Mouse (Mus musculus): ENCODE results near the gene Synj2. TPM values are rescaled to one million over a fixed set of nuclear protein-coding genes. Genes with fewer than 3 reads are reported as not detected.

Synj2 gene
- polyA plus RNA-seq, 1 experiment from 2014 or later: 7.9 TPM

DNA sequence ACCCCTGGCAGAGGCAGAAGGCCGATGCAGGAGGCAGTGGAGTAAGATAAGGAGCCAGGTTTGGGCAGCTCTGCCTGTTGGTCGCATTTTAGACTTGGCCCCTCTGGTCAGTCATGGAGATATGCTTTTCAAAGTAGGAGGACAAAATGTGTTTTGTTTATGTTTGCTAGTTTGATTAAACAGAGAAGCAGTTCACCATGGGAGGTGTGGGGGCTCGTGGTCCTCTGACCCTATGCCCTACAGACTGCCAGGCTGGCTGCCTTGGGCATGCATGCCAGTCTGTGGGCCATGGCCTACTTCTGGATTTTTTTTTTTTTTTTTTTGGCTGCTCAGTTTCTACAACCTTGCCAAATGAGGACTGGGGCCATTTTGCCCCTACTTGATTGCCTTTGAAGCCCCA lies 6.0 kb downstream of the Synj2 start:
- Histone ChIP-seq H3K27ac (no peak overlapping the region), H3K4me3 (ENCODE audit: inconsistent target) (no peak overlapping the region), H3K36me3 (ENCODE audit: inconsistent target) (no peaks in the 10 kb centered on the region), H3K79me2 (ENCODE audit: inconsistent target) (peaks cover 99% of the 10 kb centered on the region)
- WGBS (ENCODE audit: missing documents): 93% methylated on average over 3 of the region's 3 CpGs

DNA sequence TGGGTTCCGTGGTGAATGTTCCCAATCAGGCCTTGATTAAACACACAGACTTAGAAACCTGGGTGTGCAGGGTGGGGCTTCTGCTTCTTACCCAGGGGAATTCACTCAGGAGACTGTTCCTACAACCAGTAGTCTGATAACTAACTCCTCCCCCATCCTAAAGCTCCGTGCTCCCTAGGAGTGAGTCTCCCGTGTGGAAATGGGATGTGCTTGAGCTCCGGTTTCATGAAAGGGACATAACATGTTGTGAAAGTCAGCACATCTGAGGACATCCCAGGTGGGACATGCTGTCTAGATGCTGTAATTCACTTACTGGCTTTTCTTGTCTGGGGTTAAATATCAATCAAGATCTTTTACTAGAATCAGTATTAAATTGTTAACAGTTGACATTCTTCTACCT lies 11.4 kb downstream of the Synj2 start:
- WGBS (ENCODE audit: missing documents): 94% methylated on average over 3 of the region's 4 CpGs
- no peak overlapping the region for H3K27ac ChIP-seq
- H3K79me2 ChIP-seq (ENCODE audit: inconsistent target): peaks cover 83% of the 10 kb centered on the region

DNA sequence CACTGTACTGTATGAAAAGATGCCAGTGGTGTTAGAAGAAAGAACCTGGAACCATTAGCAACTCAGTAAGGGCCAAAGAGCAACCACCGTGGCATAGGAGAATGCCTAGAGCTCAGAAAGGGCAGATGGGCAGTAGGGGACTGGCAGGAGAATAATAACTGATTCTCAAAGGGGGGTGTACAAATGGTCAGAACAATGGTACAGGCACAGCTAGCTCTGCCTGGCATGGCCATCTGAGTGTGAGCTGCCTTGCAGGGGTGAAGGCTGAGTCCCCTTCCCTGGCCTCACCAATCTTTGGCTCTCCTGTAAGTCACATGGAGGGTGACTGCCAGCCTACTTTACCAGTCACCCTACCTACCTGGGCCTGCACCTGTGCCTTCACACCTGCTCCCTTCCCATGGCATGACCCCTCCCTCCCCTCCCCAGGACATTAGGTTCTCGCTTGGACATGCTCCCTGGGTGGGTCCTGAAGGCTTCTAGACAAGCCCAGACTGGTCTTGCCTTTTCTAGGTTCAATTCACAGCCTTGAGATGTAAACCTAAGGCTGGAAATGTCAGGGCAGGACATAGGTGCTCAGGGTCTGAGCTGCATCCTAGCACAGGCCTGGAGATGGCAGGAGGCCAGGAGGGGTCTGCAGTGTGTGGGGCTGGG lies 15.4 kb downstream of the Synj2 start:
- WGBS (ENCODE audit: missing documents): 95% methylated on average over 2 of the region's 2 CpGs
- no peak overlapping the region for H3K4me3 ChIP-seq (ENCODE audit: inconsistent target)
- no peaks in the 10 kb centered on the region for H3K36me3 ChIP-seq (ENCODE audit: inconsistent target)
- no peak overlapping the region for H3K27ac ChIP-seq
- H3K79me2 ChIP-seq (ENCODE audit: inconsistent target): peaks cover 82% of the 10 kb centered on the region

More for the DNA sequence above, 11.4 kb downstream of the Synj2 start:
- H3K36me3 ChIP-seq (ENCODE audit: inconsistent target): no peaks in the 10 kb centered on the region
- no peak overlapping the region for H3K4me3 ChIP-seq (ENCODE audit: inconsistent target)

DNA sequence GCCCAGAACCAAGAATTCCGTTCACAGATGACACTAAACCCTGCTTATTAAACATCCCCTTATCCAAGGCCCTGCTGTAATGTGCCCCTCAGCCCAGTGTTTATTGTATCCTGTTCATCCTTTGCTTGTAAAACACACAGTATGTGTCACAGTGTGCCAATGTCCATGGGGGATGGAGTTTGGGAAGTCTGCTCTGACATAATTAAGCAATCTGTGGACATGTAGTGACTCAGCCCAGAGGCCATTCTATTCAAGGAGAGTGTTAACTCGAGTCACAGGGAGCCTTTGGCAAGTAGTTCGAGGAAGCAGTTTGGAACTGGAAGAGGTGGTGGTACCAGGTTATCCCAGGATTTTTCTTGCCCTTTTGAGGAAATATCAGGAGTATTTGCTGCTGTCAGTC lies 16.0 kb downstream of the Synj2 start:
- H3K79me2 ChIP-seq (ENCODE audit: inconsistent target): peaks cover 82% of the 10 kb centered on the region
- H3K36me3 ChIP-seq (ENCODE audit: inconsistent target): no peaks in the 10 kb centered on the region
- H3K4me3 ChIP-seq (ENCODE audit: inconsistent target): no peak overlapping the region
- H3K27ac ChIP-seq: no peak overlapping the region
- 61% methylated on average over 3 of the region's 3 CpGs for WGBS (ENCODE audit: missing documents)

DNA sequence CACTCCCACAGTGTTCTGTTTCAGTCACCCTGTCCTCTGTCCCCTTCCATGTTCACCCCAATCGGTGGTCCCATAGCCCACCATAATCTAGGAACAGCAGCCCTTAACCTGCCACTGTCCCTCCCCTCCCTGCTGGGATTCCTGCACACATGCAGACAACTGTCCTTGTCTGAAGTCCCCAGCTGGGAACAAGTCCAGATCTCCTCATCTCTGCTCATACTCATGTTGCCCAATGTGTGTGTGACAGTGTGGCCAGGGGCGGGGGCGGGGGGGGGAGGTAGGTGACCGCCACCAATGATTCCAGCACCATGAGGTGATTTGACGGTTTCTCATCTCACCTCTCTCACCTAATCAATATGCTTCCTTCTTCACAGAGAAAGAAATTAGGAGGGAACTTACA lies 17.1 kb downstream of the Synj2 start:
- Histone ChIP-seq H3K79me2 (ENCODE audit: inconsistent target) (peaks cover 79% of the 10 kb centered on the region), H3K27ac (no peak overlapping the region)
- 94% methylated on average over 5 of the region's 5 CpGs for WGBS (ENCODE audit: missing documents)

DNA sequence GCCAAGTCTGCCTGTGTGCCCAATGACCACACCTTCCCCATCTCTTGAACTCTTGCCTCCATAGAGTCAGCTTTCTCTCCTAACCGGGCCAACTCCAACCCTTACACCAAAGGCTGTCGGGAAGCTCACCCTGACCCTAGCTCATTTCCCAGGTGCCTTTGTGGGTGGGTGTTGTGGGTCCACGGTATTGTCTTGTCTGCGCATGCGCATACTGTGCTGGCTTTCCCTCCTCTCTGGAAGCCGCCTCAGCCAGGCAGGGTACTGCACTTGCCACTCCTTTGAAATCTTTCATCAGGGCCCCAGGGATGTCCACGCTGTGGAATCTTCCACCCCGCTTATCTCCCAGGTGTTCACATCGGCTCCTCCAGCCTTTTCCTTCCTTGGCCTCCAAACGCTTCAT lies 17.6 kb downstream of the Synj2 start:
- WGBS (ENCODE audit: missing documents): 93% methylated on average over 10 of the region's 10 CpGs
- H3K36me3 ChIP-seq (ENCODE audit: inconsistent target): no peaks in the 10 kb centered on the region
- H3K4me3 ChIP-seq (ENCODE audit: inconsistent target): no peak overlapping the region
- H3K79me2 ChIP-seq (ENCODE audit: inconsistent target): peaks cover 79% of the 10 kb centered on the region
- H3K27ac ChIP-seq: no peak overlapping the region

More for the DNA sequence above, 17.1 kb downstream of the Synj2 start:
- no peak overlapping the region for H3K4me3 ChIP-seq (ENCODE audit: inconsistent target)
- no peaks in the 10 kb centered on the region for H3K36me3 ChIP-seq (ENCODE audit: inconsistent target)

DNA sequence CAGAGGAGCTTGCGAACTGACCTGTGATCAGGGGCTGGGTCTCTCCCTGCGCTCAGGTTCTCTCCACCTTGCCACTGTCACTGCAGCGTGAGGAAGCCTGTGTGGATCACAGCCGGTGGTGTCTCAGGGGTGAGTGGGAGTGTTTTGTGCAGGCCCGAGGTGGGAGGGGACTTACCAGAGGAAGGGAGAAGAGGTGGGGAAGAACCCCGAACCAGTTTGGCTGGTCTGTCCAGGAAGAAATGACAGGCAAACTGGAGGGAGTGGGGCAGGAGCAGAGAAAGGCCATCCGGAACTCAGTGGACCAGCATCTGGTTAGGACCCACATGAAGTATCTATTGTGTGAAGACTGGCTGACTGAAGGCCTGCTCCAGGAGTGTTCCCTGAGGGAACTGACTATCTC lies 18.0 kb downstream of the Synj2 start:
- Histone ChIP-seq H3K36me3 (ENCODE audit: inconsistent target) (no peaks in the 10 kb centered on the region), H3K27ac (no peak overlapping the region), H3K4me3 (ENCODE audit: inconsistent target) (no peak overlapping the region), H3K79me2 (ENCODE audit: inconsistent target) (peaks cover 81% of the 10 kb centered on the region)
- 91% methylated on average over 6 of the region's 7 CpGs for WGBS (ENCODE audit: missing documents)

DNA sequence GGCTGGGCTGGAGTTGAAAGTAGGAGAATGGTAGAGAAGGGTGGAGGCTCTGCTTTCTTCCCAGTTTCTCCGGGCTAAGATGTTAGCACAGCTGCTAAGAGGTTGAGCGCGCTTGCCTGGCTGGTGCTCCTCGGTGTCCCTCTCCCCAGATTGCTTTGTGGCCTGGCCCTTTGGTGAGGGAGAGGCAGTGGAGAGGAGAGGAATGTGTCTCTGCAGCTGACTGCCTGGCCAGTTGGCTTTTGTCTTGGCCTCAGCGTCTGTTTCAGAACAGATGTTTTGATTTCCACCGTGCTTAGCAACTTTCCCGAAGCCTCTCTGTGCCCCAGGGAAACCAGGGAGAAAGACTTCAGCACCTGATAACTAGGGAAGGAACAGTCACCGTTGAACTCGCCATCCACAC lies 18.7 kb downstream of the Synj2 start:
- Histone ChIP-seq H3K36me3 (ENCODE audit: inconsistent target) (no peaks in the 10 kb centered on the region), H3K27ac (no peak overlapping the region), H3K4me3 (ENCODE audit: inconsistent target) (no peak overlapping the region), H3K79me2 (ENCODE audit: inconsistent target) (peaks cover 88% of the 10 kb centered on the region)
- WGBS (ENCODE audit: missing documents): 93% methylated on average over 9 of the region's 9 CpGs

DNA sequence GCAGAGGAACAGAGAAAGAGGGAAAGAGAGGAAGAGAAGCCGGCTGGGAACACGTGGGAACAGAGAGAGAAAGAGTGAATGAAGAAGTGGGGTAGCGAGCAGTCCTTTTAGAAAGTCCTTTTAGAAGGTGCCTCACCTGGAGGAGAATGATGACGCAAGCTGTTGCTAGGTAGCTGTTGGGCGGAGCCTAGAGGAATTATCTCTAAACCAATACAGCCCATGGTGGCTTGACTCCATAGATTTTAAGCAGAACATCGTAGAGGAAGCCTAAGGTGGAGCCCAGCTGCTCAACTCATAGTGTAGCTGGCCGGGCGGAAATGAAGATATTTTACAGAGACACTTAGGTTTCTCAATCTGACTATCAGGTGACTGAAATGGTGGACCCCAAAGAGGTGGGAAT lies 22.7 kb downstream of the Synj2 start:
- Histone ChIP-seq H3K79me2 (ENCODE audit: inconsistent target) (peaks cover 79% of the 10 kb centered on the region), H3K27ac (no peak overlapping the region), H3K36me3 (ENCODE audit: inconsistent target) (no peaks in the 10 kb centered on the region), H3K4me3 (ENCODE audit: inconsistent target) (no peak overlapping the region)
- 97% methylated on average over 8 of the region's 8 CpGs for WGBS (ENCODE audit: missing documents)

DNA sequence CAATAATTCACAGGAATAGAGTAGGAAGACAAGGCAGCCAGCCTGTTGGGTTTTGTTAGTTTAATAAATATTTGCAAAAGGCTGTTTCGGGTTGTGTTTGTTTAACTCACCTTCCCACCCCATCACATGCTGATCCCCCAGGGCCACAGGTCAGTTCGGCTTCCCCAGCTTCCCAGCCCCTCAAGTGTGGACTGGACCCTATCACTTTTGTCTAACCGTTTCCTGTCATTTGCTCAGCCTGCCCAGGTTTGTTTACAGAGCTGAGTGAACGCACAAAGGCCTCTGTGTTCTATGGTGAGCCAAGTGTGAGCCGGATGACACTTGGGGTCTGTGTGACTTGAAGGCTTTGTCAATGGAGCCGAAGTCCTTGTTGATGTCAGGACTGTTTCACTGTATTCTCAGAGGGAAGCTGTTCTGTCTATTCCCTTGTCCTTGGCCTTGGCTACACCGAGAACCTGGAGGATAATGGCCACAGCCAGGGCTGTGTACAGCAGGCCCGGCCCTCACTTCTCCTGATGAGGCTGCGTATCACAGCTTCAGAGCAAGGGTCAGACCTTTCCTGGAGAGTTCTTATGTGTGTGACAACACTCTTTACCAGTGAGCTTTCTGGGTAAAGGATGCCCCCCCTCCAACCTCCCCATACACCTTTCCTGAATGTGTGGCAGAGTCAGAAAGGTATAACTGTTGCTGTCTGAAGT lies 24.2 kb downstream of the Synj2 start:
- H3K27ac ChIP-seq: no peak overlapping the region
- H3K36me3 ChIP-seq (ENCODE audit: inconsistent target): no peaks in the 10 kb centered on the region
- peaks cover 76% of the 10 kb centered on the region; the same call in 1 of the 2 replicates for H3K79me2 ChIP-seq (ENCODE audit: inconsistent target)
- WGBS (ENCODE audit: missing documents): 88% methylated on average over 8 of the region's 9 CpGs
- H3K4me3 ChIP-seq (ENCODE audit: inconsistent target): no peak overlapping the region

DNA sequence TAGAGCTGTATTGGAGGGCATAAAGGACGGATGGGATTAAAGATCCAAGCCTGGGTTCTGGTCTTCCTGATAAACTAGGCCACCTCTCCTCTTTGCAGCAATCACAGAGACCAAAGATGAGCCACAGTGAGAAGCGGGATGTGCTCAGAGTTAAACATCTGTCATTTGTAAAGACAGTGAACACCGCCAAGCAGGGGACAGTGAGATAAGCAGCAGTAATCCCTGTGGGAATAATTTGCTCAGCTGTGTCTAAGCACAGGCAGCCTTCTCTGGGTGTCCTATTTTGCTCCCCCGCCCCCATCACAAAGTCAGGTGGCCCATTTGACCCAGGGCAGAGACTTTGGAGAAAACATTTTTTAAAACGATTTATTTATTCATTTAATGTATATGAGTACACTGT lies 25.6 kb downstream of the Synj2 start:
- H3K36me3 ChIP-seq (ENCODE audit: inconsistent target): no peaks in the 10 kb centered on the region
- 91% methylated on average over 5 of the region's 5 CpGs for WGBS (ENCODE audit: missing documents)
- no peak overlapping the region for H3K4me3 ChIP-seq (ENCODE audit: inconsistent target)
- peaks cover 62% of the 10 kb centered on the region; the same call in 1 of the 2 replicates for H3K79me2 ChIP-seq (ENCODE audit: inconsistent target)
- H3K27ac ChIP-seq: no peak overlapping the region

DNA sequence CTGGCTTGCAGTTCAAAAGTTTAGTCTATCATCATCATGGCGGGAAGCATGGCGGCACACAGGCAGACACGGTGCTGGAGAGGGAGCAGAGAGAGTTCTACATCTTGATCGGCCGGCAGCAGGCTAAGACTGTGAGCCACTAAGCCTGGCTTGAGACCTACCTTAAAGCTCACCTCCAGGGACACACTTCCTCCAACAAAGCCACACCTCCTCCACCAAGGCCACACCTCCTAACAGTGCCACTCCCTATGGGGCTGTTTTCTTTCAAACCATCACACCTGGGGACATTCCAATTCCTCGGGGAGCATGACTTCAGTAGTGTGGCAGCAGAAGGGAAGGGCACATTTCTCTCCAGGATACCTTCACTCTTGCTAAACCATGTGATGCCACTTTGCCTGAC lies 27.5 kb downstream of the Synj2 start:
- Histone ChIP-seq H3K79me2 (ENCODE audit: inconsistent target) (peaks cover 56% of the 10 kb centered on the region; the same call in 1 of the 2 replicates), H3K36me3 (ENCODE audit: inconsistent target) (no peaks in the 10 kb centered on the region), H3K27ac (no peak overlapping the region), H3K4me3 (ENCODE audit: inconsistent target) (no peak overlapping the region)
- 91% methylated on average over 6 of the region's 6 CpGs for WGBS (ENCODE audit: missing documents)

DNA sequence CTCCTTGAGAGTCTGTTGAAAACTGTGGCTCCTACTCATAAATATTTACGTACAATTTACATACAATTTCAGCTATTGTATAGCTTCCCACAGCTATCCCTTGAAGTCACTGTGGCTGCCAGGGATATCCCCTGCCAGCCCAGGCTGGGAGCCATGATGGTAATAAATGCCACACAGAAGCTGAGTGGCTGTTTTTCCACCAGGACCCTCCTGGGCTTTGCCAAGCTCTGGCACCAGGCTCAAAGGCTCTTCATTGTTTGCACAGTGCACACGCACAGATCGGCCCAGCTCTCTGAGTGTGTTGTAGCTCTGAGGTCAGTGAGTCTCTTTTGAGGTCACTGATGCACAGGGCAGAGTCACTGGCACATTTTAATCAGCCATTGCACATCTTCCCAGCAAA lies 28.2 kb downstream of the Synj2 start:
- Histone ChIP-seq H3K36me3 (ENCODE audit: inconsistent target) (no peaks in the 10 kb centered on the region), H3K27ac (no peak overlapping the region), H3K79me2 (ENCODE audit: inconsistent target) (peaks cover 58% of the 10 kb centered on the region; the same call in 1 of the 2 replicates), H3K4me3 (ENCODE audit: inconsistent target) (no peak overlapping the region)
- WGBS (ENCODE audit: missing documents): 100% methylated on average over 3 of the region's 3 CpGs

DNA sequence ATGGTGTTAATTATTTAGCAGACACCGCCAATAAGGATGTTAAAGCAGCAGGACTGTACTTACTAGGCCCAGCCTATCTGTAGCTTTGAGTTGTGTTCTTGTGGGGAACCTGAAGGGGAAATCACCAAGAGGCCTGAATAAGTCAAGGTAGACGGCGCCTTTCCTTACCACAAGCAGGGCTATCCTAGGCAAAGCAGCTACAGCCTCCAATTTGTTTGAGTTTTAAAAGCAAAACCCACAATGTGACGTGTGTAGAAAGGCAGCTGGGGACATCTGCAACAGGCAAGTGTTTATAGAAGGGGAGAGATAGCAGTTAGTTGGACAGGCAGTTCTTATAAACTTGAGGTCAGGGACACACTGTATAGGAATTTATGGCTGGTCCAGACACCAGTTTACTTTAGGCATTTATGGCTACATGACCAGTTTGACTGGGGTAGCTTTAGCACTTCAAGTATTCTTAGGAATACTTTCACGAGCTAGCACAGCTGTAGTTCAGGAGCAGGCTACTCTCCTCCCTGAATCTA lies 29.3 kb downstream of the Synj2 start:
- 93% methylated on average over 5 of the region's 5 CpGs for WGBS (ENCODE audit: missing documents)

DNA sequence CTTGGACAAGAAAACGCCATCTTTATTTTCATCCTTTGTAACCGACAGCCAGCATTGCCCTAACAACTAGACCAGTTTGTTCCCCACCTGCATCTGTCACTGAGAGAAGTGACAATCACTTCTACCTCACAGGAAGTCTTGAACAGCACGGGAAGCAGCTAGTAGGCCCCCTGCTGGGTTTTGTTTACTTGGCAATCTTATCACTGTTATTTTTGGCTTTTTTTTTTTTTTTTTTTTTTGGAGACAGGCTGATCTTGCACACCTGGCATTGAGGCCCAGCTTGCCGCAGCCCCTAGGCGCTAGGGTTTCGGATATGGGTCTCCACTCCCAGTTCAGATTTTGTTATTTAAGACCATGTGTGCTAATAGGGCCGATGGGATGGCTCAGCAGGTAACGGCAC lies 32.5 kb downstream of the Synj2 start:
- Histone ChIP-seq H3K27ac (no peak overlapping the region), H3K4me3 (ENCODE audit: inconsistent target) (no peak overlapping the region), H3K36me3 (ENCODE audit: inconsistent target) (no peaks in the 10 kb centered on the region), H3K79me2 (ENCODE audit: inconsistent target) (peaks cover 33% of the 10 kb centered on the region; the same call in 1 of the 2 replicates)
- WGBS (ENCODE audit: missing documents): 92% methylated on average over 8 of the region's 8 CpGs

More for the DNA sequence above, 29.3 kb downstream of the Synj2 start:
- peaks cover 49% of the 10 kb centered on the region; the same call in 1 of the 2 replicates for H3K79me2 ChIP-seq (ENCODE audit: inconsistent target)
- H3K4me3 ChIP-seq (ENCODE audit: inconsistent target): no peak overlapping the region
- no peak overlapping the region for H3K27ac ChIP-seq
- H3K36me3 ChIP-seq (ENCODE audit: inconsistent target): no peaks in the 10 kb centered on the region
